Mouse (Mus musculus) C2C12 (cell line): ENCODE measurements around the gene Dscam.

Experiments used
- CTCF ChIP-seq: IDR thresholded peaks from one replicate; pipeline ENCODE4 v1.5.1; 2011; ENCODE audit not compliant: control insufficient read depth, insufficient read depth, insufficient read length
- FOSL1 ChIP-seq: IDR thresholded peaks from one replicate; pipeline ENCODE4 v1.8.0; 2011; ENCODE audit warnings: mild to moderate bottlenecking, low read length; ENCODE audit not compliant: poor library complexity, insufficient read depth, severe bottlenecking
- MAX ChIP-seq: IDR thresholded peaks from one replicate; pipeline ENCODE4 v1.6.1; 2011; ENCODE audit warnings: mild to moderate bottlenecking, control low read depth
- MYOD1 ChIP-seq: IDR thresholded peaks from one replicate; pipeline ENCODE4 v1.6.1; 2011; ENCODE audit warnings: low read depth; ENCODE audit not compliant: control insufficient read depth, insufficient read length
- USF1 ChIP-seq: IDR thresholded peaks from one replicate; pipeline ENCODE4 v1.6.1; 2011; ENCODE audit warnings: low read depth, mild to moderate bottlenecking, control low read depth, moderate library complexity

DNA sequence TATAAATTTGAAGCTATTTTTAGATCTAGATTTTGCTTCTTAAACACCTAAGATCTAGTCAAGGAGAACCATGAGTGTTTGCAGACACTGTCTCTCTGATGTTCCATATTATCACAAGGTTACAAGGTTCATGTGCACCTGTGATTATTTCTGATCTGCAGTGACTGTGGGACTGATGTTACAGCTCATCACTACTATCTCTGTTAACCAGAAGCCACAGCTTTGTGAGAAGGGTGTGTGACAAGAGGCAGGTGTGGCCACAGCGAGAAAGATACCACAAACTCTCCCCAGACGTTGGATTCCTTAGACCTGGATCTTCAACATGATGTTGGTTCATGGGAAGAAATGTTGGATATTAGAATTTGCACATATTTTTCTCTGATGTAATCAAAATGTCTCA lies 263.9 kb downstream of the Dscam start:
- TF ChIP-seq CTCF (no peak), USF1 (no peak), MAX (no peak), FOSL1 (no peak), MYOD1 (no peak)
